Mouse (Mus musculus) mature B cell (primary cell): Measurements from ENCODE around the gene Gp1ba.

ENCODE experiments used
- in situ Hi-C: fragments of 300-500 bp; cut with MboI; formaldehyde crosslinking; loops from 2 replicates; pipeline ENCODE4 v1.14.3; 2019

Gp1ba gene

DNA sequence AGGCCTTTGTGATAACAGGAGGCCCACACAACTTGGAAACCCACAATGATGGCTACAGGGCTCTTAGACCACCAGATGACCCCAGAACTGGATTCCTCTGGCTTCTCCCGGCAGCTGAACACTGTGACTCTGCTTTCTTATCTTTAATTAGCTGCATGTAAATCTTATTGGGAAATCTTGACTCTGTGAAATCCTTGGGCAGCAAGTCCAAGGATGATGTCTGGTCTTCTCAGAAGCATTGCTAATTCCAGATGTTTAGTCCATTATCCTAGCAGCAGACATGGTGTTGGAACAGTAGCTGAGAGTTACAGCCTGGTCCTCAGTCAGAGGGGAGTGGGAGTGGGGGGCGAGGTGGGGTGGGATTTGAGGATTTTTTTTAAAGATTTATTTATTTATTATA, 10.5 kb upstream of the Gp1ba start:
- in situ Hi-C loops, result no loop called here

DNA sequence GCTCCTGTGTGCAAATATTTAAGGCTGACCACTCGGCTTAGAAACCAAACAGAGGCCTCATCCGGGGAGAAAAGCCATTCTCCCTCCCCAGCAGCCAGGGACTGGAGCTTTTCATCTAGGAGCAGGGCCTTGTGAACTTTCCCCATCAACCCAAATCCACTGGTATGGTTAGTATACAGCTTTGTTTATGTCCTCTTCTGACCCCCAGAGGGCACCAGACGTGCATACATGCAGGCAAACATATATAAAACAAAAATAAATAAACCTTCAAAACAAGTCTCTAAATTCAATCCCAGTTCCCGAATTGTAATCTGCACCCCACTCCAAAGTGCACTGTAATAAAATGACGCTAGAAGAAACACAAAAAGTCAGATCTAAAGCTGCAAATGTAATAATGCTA, 9.4 kb upstream of the Gp1ba start:
- in situ Hi-C loops, result no loop called here

GRCm38 (mm10) chr11:70630129-70630528, 8.8 kb upstream of the Gp1ba start:
- in situ Hi-C loops, result loop anchor here (5.0 kb wide), 1 partner anchor 127 kb away; no protein-coding TSS in a partner anchor

GRCm38 (mm10) chr11:70635601-70636000, 3.3 kb upstream of the Gp1ba start:
- in situ Hi-C loops, result no loop called here

GRCm38 (mm10) chr11:70637764-70638163, 1.2 kb upstream of the Gp1ba start:
- in situ Hi-C loops, result no loop called here

GRCm38 (mm10) chr11:70638293-70638692, 629 bp upstream of the Gp1ba start:
- in situ Hi-C loops, result no loop called here

DNA sequence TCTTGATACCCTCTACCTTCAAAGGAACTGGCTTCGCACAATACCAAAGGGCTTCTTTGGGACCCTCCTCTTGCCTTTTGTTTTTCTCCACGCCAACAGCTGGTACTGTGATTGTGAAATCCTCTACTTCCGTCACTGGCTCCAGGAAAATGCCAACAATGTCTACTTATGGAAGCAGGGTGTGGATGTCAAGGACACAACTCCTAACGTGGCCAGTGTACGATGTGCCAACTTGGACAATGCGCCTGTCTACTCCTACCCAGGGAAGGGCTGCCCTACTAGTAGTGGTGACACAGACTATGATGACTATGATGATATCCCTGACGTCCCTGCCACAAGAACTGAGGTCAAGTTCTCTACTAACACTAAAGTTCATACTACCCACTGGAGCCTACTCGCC, 1.1 kb downstream of the Gp1ba start:
- in situ Hi-C loops, result no loop called here

- in situ Hi-C loops, result no loop called here
Measured at GRCm38 (mm10) chr11:70641241-70641640, 2.3 kb downstream of the Gp1ba start.

DNA sequence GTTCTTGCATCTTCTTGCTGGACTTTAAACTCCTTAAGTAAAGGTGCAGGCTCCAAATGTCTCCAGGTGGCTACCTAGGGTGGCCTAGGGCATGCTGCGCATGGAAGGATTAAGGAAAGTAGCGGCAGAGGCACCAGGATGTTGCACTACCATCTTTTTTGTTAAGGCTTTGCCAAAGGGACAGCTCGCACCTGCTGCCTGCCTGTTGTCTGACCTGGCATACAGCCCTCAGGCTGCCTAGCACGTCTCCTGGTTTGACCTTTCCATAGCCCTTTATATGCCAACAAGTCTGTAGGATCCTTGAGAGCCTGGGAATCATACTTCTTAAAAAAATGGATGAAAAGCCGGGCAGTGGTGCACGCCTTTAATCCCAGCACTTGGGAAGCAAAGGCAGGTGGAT, 4.1 kb downstream of the Gp1ba start:
- in situ Hi-C loops, result no loop called here

- in situ Hi-C loops, result no loop called here
Measured at GRCm38 (mm10) chr11:70644564-70645103, 5.7 kb downstream of the Gp1ba start.

GRCm38 (mm10) chr11:70645461-70646258, 6.7 kb downstream of the Gp1ba start:
- in situ Hi-C loops, result no loop called here

DNA sequence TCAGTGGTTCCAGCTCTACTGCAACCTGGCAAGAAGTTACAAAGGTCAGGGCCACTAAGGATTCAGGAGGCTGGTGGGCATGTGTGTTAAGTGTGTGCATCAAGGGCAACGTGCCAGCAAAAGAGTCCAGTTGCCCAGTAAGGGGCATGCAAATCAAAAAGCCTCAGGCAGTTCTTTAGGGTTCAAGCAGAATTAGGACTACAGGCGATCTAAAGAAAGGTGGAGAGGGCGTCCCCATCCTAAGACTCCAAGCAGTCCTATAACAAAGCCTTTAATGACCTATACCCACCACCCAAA, 7.3 kb downstream of the Gp1ba start:
- in situ Hi-C loops, result no loop called here

- in situ Hi-C loops, result no loop called here
Measured at GRCm38 (mm10) chr11:70646691-70647650, 8.0 kb downstream of the Gp1ba start, which contains the start of the genes Rnf167 and Slc25a11. TSS of gene Rnf167 (plus strand) at chr11:70647235. TSS of gene Slc25a11 (minus strand) at chr11:70647479.

GRCm38 (mm10) chr11:70647716-70648420, 8.9 kb downstream of the Gp1ba start:
- in situ Hi-C loops, result no loop called here

DNA sequence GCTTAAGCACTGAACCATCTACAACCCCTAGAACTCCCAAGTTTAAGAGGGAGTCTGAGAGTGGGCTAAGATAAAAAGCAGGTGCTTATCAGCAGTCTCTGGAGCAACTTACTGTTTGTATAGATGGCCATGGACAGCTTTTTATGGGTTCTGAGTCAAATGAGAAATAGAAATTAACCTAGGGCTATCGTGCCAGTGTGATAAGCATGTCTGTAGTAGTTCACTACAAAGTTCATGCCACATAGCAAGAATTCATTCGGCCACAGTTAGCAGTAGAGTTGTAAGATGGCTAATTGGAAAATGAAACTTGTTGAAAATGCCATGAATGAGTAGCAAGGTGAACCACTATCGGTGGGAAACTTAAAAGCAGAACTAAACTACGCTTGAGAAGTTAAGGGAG, 9.6 kb downstream of the Gp1ba start:
- in situ Hi-C loops, result no loop called here

GRCm38 (mm10) chr11:70649185-70649734, 10.3 kb downstream of the Gp1ba start:
- in situ Hi-C loops, result no loop called here

DNA sequence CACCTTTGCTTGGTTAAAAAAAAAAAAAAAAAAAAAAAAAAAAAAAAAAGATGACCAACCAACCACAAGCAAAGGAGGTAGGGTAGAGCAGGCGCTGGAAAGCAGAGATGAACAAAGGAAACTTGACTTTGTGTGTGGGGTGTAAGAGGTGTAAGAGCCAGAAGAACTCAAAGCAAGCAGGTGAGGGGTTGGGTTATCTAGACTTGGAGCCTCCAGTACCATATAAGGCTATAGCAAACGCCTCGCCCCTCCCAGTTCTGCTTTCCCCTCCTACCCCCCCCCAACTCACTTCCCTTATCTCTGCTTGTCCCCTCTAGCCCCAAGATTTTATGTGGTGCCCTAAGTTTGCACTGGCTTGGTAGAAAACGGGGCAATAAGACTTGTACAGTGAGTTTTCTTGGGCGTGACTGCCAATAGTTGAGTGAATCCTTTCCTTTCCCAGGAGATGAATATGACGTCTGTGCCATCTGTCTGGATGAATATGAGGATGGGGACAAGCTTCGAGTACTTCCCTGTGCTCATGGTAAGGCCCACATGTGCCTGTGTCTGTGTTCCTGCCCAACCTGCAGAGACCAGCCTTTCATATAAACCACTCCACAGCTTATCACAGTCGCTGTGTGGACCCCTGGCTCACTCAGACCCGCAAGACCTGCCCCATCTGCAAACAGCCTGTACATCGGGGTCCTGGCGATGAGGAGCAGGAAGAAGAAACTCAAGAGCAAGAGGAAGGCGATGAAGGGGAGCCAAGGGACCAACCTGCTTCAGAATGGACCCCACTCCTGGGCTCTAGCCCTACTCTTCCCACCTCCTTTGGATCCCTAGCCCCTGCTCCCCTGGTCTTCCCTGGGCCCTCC, 11.6 kb downstream of the Gp1ba start:
- in situ Hi-C loops, result loop anchor here (25.0 kb wide), 1 partner anchor 638 kb away; the partner anchor contains the start of genes Acadvl, Dlg4 and Dvl2

DNA sequence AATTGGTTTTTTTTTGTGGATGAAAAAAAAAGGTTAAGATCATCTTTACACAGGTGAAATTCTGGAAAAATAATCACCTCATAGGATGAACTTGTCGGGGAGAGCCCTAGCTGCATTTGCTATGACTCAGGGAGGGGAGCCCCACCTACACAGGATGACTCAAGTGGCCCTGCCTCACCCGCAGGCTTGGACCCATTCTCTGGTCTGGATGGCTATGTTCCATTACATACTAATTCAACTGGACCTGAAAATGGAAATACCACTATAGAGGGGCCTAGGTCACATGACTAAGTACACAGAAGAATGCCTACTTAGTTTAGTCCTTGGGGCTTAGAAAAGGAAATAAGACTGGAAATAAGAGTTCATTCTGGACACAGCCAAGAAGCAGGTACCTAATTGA, 12.5 kb downstream of the Gp1ba start:
- in situ Hi-C loops, result loop anchor here (25.0 kb wide), 1 partner anchor 639 kb away; the partner anchor contains the start of genes Acadvl, Dlg4 and Dvl2

DNA sequence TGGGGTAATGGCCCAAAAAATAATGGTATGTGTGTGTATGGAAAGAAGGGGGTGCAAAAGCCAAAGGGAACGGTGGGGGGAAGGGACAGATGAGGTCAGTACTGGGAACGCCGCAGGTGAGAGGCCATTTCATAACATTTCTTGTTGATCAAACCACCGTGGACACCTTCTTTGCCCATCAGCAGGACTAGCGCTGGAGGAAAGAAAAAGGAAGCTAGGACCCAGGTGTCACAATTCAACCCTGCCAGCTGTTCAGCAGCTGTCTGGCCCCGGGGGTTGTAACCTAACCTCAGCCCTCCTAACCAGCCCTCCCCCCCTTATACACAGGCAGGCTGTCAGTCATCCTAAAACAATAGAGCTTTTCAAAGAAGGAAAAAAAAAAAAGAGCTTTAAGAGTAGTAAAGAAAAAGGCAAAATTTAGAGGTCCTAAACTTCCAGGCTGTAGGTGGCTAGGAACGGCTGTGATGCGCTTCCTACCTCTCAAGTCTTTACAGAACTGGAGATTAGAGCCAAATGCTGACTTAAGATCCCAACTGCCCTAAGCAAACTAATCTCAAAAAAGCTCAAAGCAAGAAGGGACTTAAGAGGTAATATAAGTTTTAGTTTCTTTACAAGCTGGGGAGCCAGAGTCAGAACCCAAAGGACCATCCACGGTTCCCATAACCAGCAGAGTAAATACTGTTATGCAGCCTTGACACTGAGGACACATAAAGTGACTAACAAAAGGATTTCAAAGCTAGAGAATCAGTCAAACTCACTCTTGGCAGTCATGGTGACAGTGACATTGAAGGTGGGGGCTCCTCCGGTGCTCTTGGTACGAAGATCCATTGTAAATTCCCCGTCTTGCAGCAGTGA, 13.3 kb downstream of the Gp1ba start:
- in situ Hi-C loops, result loop anchor here (25.0 kb wide), 1 partner anchor 640 kb away; the partner anchor contains the start of genes Acadvl, Dlg4 and Dvl2
